Mouse (Mus musculus): Measurements from ENCODE around the gene Dlg2. TPM values are rescaled to one million over a fixed set of nuclear protein-coding genes. Genes with fewer than 3 reads are reported as not detected.

The Dlg2 gene
- polyA plus RNA-seq, 1 experiment from 2014 or later, result 10.0 TPM

DNA sequence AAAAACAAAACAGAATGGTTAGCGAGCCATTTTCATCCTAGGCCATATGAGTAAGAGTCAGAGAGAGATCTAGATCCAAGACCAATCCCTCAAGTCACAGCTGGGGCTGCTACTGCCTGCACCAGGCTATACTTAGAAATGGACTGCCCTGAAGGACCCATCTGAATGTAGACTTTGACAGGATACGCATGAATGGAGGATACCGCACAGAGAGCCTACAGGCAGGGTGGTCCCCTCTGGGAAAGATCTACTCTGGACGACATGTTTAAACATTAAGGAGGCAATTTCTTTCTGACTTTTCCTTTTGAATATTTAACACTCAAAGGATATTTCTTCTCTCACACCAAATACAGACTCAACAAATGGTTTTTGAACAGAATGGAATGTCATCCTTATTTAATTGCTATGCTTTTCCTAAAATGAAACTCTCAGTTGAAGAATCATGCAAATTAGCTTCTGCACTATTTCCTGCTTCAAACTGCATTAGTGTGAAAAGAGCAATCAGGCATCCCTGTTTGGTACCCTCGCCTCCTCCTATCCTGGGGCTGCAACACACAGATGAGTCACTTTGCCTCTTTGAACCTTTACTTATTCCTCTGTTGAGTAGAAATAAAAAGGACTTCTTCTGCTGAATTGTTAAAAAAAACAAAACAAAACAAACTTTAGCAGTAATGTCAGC is 1856.9 kb downstream of the Dlg2 start:
- no peak overlapping the region for H3K27ac ChIP-seq (replicated peaks in 1 of 2; ENCODE audit: control insufficient read depth in 1 of 2, insufficient read depth in 1 of 2, low read depth in 2 of 2, low read length in 2 of 2)
- H3K27me3 ChIP-seq (ENCODE audit: control insufficient read depth, insufficient read depth, low read length), result no peaks in the 10 kb centered on the region
- ATAC-seq (ENCODE audit: insufficient number of reproducible peaks, insufficient read depth, low FRiP score, low read depth), result no peak
- H3K4me1 ChIP-seq (ENCODE audit: control insufficient read depth in 2 of 2, insufficient read depth in 2 of 2, low read length in 2 of 2), result no peaks in the 10 kb centered on the region
- 81% methylated on average over 5 of the region's 5 CpGs for WGBS
- H3K4me3 ChIP-seq (ENCODE audit: control insufficient read depth in 1 of 2, insufficient read depth in 1 of 2, low read depth in 1 of 2, low read length in 2 of 2), result no peak overlapping the region
- no peaks in the 10 kb centered on the region for H3K36me3 ChIP-seq (ENCODE audit: control insufficient read depth, insufficient read depth, low read length)
- no peak overlapping the region for H3K4me2 ChIP-seq (ENCODE audit: low read length)
- no peak overlapping the region for H3K9ac ChIP-seq (ENCODE audit: low read length)
- H3K9me3 ChIP-seq (ENCODE audit: control insufficient read depth, low read length), result no peaks in the 10 kb centered on the region

GRCm38 (mm10) chr7:92356542-92356941 is 1880.1 kb downstream of the Dlg2 start:
- H3K27me3 ChIP-seq (ENCODE audit: control insufficient read depth, insufficient read depth, low read length), result no peaks in the 10 kb centered on the region
- no peaks in the 10 kb centered on the region for H3K36me3 ChIP-seq (ENCODE audit: control insufficient read depth, insufficient read depth, low read length)
- no peaks in the 10 kb centered on the region for H3K4me1 ChIP-seq (ENCODE audit: control insufficient read depth in 2 of 2, insufficient read depth in 2 of 2, low read length in 2 of 2)
- H3K9ac ChIP-seq (ENCODE audit: low read length), result no peak overlapping the region
- WGBS, result 66% methylated on average over 3 of the region's 3 CpGs
- ATAC-seq (ENCODE audit: insufficient number of reproducible peaks, insufficient read depth, low FRiP score, low read depth), result no peak
- no peaks in the 10 kb centered on the region for H3K9me3 ChIP-seq (ENCODE audit: control insufficient read depth, low read length)
- no peak overlapping the region for H3K4me3 ChIP-seq (ENCODE audit: control insufficient read depth in 1 of 2, insufficient read depth in 1 of 2, low read depth in 1 of 2, low read length in 2 of 2)
- H3K27ac ChIP-seq (replicated peaks in 1 of 2; ENCODE audit: control insufficient read depth in 1 of 2, insufficient read depth in 1 of 2, low read depth in 2 of 2, low read length in 2 of 2), result no peak overlapping the region
- H3K4me2 ChIP-seq (ENCODE audit: low read length), result no peak overlapping the region

DNA sequence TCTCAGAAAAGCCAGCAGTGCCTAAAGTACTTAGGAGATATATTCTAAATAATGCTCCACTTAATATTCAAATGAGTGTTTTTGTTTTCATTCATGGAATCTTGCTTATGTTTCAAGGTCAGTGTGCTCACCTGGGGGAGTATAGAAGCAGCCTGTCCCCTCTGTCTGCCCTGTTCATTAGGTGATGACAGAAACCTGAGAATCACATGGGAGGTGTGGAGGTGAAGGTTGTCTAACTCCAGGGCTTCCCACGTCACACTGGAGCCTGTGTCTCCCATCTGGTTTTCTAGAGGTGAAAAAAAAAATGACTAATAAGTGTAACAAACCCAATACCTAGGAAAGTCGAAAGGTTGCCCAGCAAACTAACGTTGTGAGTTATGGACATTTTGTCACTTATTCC is 1886.9 kb downstream of the Dlg2 start:
- H3K4me1 ChIP-seq (ENCODE audit: control insufficient read depth in 2 of 2, insufficient read depth in 2 of 2, low read length in 2 of 2), result no peaks in the 10 kb centered on the region; a peak in 1 of 4 replicates
- no peaks in the 10 kb centered on the region for H3K9me3 ChIP-seq (ENCODE audit: control insufficient read depth, low read length)
- H3K27ac ChIP-seq (replicated peaks in 1 of 2; ENCODE audit: control insufficient read depth in 1 of 2, insufficient read depth in 1 of 2, low read depth in 2 of 2, low read length in 2 of 2), result no peak overlapping the region
- H3K36me3 ChIP-seq (ENCODE audit: control insufficient read depth, insufficient read depth, low read length), result no peaks in the 10 kb centered on the region
- WGBS, result 75% methylated on average over 3 of the region's 3 CpGs
- no peak overlapping the region for H3K4me3 ChIP-seq (ENCODE audit: control insufficient read depth in 1 of 2, insufficient read depth in 1 of 2, low read depth in 1 of 2, low read length in 2 of 2)
- ATAC-seq (ENCODE audit: insufficient number of reproducible peaks, insufficient read depth, low FRiP score, low read depth), result no peak
- no peak overlapping the region for H3K9ac ChIP-seq (ENCODE audit: low read length)
- no peaks in the 10 kb centered on the region for H3K27me3 ChIP-seq (ENCODE audit: control insufficient read depth, insufficient read depth, low read length)
- no peak overlapping the region for H3K4me2 ChIP-seq (ENCODE audit: low read length)

- Histone ChIP-seq H3K4me2 (ENCODE audit: low read length) (no peak overlapping the region), H3K27me3 (ENCODE audit: control insufficient read depth, insufficient read depth, low read length) (no peaks in the 10 kb centered on the region), H3K9me3 (ENCODE audit: control insufficient read depth, low read length) (no peaks in the 10 kb centered on the region), H3K9ac (ENCODE audit: low read length) (no peak overlapping the region), H3K4me1 (ENCODE audit: control insufficient read depth in 2 of 2, insufficient read depth in 2 of 2, low read length in 2 of 2) (no peaks in the 10 kb centered on the region; a peak in 1 of 4 replicates), H3K4me3 (ENCODE audit: control insufficient read depth in 1 of 2, insufficient read depth in 1 of 2, low read depth in 1 of 2, low read length in 2 of 2) (no peak overlapping the region), H3K36me3 (ENCODE audit: control insufficient read depth, insufficient read depth, low read length) (no peaks in the 10 kb centered on the region), H3K27ac (replicated peaks in 1 of 2; ENCODE audit: control insufficient read depth in 1 of 2, insufficient read depth in 1 of 2, low read depth in 2 of 2, low read length in 2 of 2) (no peak overlapping the region)
- no peak for ATAC-seq (ENCODE audit: insufficient number of reproducible peaks, insufficient read depth, low FRiP score, low read depth)
- 86% methylated on average over 4 of the region's 4 CpGs for WGBS
Measured at GRCm38 (mm10) chr7:92363800-92364199, 1887.3 kb downstream of the Dlg2 start.

GRCm38 (mm10) chr7:92367111-92367510 is 1890.6 kb downstream of the Dlg2 start:
- Histone ChIP-seq H3K4me3 (ENCODE audit: control insufficient read depth in 1 of 2, insufficient read depth in 1 of 2, low read depth in 1 of 2, low read length in 2 of 2) (no peak overlapping the region), H3K27me3 (ENCODE audit: control insufficient read depth, insufficient read depth, low read length) (no peaks in the 10 kb centered on the region), H3K9me3 (ENCODE audit: control insufficient read depth, low read length) (no peaks in the 10 kb centered on the region), H3K36me3 (ENCODE audit: control insufficient read depth, insufficient read depth, low read length) (no peaks in the 10 kb centered on the region), H3K4me1 (ENCODE audit: control insufficient read depth in 2 of 2, insufficient read depth in 2 of 2, low read length in 2 of 2) (no peaks in the 10 kb centered on the region; a peak in 1 of 4 replicates), H3K9ac (ENCODE audit: low read length) (no peak overlapping the region), H3K27ac (replicated peaks in 1 of 2; ENCODE audit: control insufficient read depth in 1 of 2, insufficient read depth in 1 of 2, low read depth in 2 of 2, low read length in 2 of 2) (no peak overlapping the region), H3K4me2 (ENCODE audit: low read length) (no peak overlapping the region)
- no peak for ATAC-seq (ENCODE audit: insufficient number of reproducible peaks, insufficient read depth, low FRiP score, low read depth)
- 94% methylated on average over 1 of the region's 1 CpGs for WGBS

DNA sequence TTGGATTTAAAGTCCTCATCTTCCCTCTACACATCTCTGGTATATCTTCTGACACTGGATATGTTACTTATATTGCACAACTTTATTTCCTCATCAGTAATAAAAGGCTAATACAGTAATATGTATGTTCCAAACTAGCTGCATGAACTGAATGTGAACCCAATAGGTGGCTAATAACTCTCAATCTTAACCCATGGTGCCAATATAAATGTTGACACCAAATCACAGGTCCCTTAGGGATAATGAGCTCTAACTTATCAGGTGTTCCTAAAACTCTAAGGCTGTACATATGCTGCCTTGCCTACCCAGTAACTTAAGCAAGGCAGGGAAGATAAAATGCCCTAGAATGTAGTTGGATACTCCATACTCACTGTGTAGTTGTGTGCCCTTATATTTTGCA is 1894.0 kb downstream of the Dlg2 start:
- Histone ChIP-seq H3K27me3 (ENCODE audit: control insufficient read depth, insufficient read depth, low read length) (no peaks in the 10 kb centered on the region), H3K27ac (replicated peaks in 1 of 2; ENCODE audit: control insufficient read depth in 1 of 2, insufficient read depth in 1 of 2, low read depth in 2 of 2, low read length in 2 of 2) (no peak overlapping the region), H3K4me1 (ENCODE audit: control insufficient read depth in 2 of 2, insufficient read depth in 2 of 2, low read length in 2 of 2) (no peaks in the 10 kb centered on the region), H3K4me3 (ENCODE audit: control insufficient read depth in 1 of 2, insufficient read depth in 1 of 2, low read depth in 1 of 2, low read length in 2 of 2) (no peak overlapping the region), H3K9ac (ENCODE audit: low read length) (no peak overlapping the region), H3K36me3 (ENCODE audit: control insufficient read depth, insufficient read depth, low read length) (no peaks in the 10 kb centered on the region), H3K4me2 (ENCODE audit: low read length) (no peak overlapping the region), H3K9me3 (ENCODE audit: control insufficient read depth, low read length) (no peaks in the 10 kb centered on the region)
- no peak for ATAC-seq (ENCODE audit: insufficient number of reproducible peaks, insufficient read depth, low FRiP score, low read depth)

DNA sequence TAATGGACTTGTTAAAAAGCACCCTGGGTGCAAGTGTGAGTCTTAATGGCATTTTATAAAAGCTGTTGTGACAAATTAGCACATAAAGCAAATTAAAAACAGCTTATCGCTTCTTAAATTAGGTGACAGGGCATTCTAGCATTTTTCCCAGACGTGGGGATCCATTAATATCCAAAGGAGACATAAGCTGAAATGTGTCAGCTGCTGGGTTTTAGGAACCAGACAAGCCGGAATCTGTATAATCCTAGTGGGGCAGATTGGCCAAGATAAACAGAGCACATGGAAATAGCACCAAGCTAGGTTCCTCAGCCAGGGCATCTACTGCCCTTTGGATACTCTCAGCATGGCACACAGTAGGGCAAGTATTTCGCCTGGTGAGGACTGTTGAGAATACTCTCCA is 1895.2 kb downstream of the Dlg2 start:
- Histone ChIP-seq H3K4me1 (ENCODE audit: control insufficient read depth in 2 of 2, insufficient read depth in 2 of 2, low read length in 2 of 2) (no peaks in the 10 kb centered on the region), H3K27ac (replicated peaks in 1 of 2; ENCODE audit: control insufficient read depth in 1 of 2, insufficient read depth in 1 of 2, low read depth in 2 of 2, low read length in 2 of 2) (no peak overlapping the region), H3K36me3 (ENCODE audit: control insufficient read depth, insufficient read depth, low read length) (no peaks in the 10 kb centered on the region), H3K9ac (ENCODE audit: low read length) (no peak overlapping the region), H3K9me3 (ENCODE audit: control insufficient read depth, low read length) (no peaks in the 10 kb centered on the region), H3K4me2 (ENCODE audit: low read length) (no peak overlapping the region), H3K27me3 (ENCODE audit: control insufficient read depth, insufficient read depth, low read length) (no peaks in the 10 kb centered on the region), H3K4me3 (ENCODE audit: control insufficient read depth in 1 of 2, insufficient read depth in 1 of 2, low read depth in 1 of 2, low read length in 2 of 2) (no peak overlapping the region)
- ATAC-seq (ENCODE audit: insufficient number of reproducible peaks, insufficient read depth, low FRiP score, low read depth), result no peak
- WGBS, result 65% methylated on average over 4 of the region's 4 CpGs

DNA sequence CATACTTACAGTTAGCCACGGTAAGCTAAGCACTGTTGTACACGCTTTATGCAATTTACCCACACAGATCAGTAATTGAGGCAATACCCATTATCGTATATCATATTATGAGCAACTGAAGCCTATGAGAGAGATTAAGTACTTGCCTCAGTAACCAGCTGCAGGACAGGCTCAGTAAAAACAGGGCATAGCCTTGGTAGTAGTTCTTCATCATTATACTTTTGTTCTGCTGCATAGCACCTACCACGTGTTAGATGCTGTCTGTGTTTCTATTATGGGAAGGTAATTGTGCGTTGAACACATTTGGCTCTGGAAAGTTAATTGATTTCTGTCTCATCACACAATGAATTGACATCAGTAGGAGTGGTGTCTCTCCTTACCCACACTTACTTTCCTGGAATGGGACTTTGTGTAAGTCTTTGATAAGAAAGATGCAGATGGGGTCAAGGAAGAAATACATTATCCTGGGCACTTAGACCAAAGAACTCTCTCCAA is 1897.4 kb downstream of the Dlg2 start:
- Histone ChIP-seq H3K4me2 (ENCODE audit: low read length) (no peak overlapping the region), H3K36me3 (ENCODE audit: control insufficient read depth, insufficient read depth, low read length) (no peaks in the 10 kb centered on the region), H3K4me3 (ENCODE audit: control insufficient read depth in 1 of 2, insufficient read depth in 1 of 2, low read depth in 1 of 2, low read length in 2 of 2) (no peak overlapping the region), H3K9ac (ENCODE audit: low read length) (no peak overlapping the region), H3K27me3 (ENCODE audit: control insufficient read depth, insufficient read depth, low read length) (no peaks in the 10 kb centered on the region), H3K27ac (replicated peaks in 1 of 2; ENCODE audit: control insufficient read depth in 1 of 2, insufficient read depth in 1 of 2, low read depth in 2 of 2, low read length in 2 of 2) (no peak overlapping the region), H3K9me3 (ENCODE audit: control insufficient read depth, low read length) (no peaks in the 10 kb centered on the region), H3K4me1 (ENCODE audit: control insufficient read depth in 2 of 2, insufficient read depth in 2 of 2, low read length in 2 of 2) (no peaks in the 10 kb centered on the region)
- 90% methylated on average over 5 of the region's 5 CpGs for WGBS
- no peak for ATAC-seq (ENCODE audit: insufficient number of reproducible peaks, insufficient read depth, low FRiP score, low read depth)
